Mouse (Mus musculus): ENCODE data around the gene Adam6a. TPM values are rescaled to one million over a fixed set of nuclear protein-coding genes. Genes with fewer than 3 reads are reported as not detected.

The Adam6a gene
- not detected in 2 replicates for polyA plus RNA-seq (2012; rRNA removed)

DNA sequence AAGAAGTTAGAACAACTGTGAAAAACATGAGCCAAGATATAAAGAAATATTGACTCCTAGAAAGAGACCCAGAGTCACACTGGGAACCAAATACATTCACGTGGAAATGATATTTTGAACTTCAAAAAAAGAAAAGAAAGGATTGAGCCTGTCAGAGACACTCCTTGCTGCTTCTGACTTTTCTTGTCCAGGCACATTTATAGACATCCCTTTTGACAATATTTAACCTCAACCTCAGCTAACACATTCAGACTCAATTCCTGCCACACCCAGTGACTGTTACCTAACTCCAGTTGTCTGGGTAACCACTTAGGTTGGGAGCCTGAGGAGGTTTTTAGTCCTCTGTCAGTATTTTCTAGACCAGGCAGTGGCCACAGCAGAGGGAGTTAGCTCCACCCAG, at the start of gene Adam6a:
TSS of gene Adam6a (plus strand) at position 301 of the 400 bp plus-strand sequence.

Other genes with a start within 250 kb of the Adam6a start
- not detected in 2 replicates for gene Adam6b, start 54.4 kb upstream of the Adam6a start, polyA plus RNA-seq (2012; rRNA removed)

All from central nervous system, embryonic 14 days (tissue).